Mouse (Mus musculus) thymus, postnatal 10 days (tissue): ENCODE measurements around the gene Trmt5.

Source experiments
- DNase-seq, 2 experiments: peaks; one replicate each; pipeline ENCODE4 v3.0.0; 2021; ENCODE audit warnings: low spot score in 2 of 2

The Trmt5 gene

GRCm38 (mm10) chr12:73269933-73270332, 16.6 kb downstream of the Trmt5 start:
- no peak for DNase-seq

- no peak for DNase-seq
Observed at GRCm38 (mm10) chr12:73269531-73269930, 17.0 kb downstream of the Trmt5 start.

GRCm38 (mm10) chr12:73268497-73268896, 18.0 kb downstream of the Trmt5 start:
- DNase-seq: no peak

- no peak for DNase-seq
Observed at GRCm38 (mm10) chr12:73266597-73266996, 19.9 kb downstream of the Trmt5 start.

GRCm38 (mm10) chr12:73265381-73265978, 21.0 kb downstream of the Trmt5 start:
- DNase-seq: no peak

- no peak for DNase-seq
Observed at GRCm38 (mm10) chr12:73260339-73260738, 26.2 kb downstream of the Trmt5 start.

- DNase-seq: no peak
Observed at GRCm38 (mm10) chr12:73259269-73259668, 27.2 kb downstream of the Trmt5 start.

GRCm38 (mm10) chr12:73255006-73255405, 31.5 kb downstream of the Trmt5 start:
- no peak for DNase-seq

- DNase-seq: no peak
Observed at GRCm38 (mm10) chr12:73245687-73246086, 40.8 kb downstream of the Trmt5 start.

GRCm38 (mm10) chr12:73241960-73242359, 44.5 kb downstream of the Trmt5 start:
- no peak for DNase-seq

GRCm38 (mm10) chr12:73232586-73232985, 53.9 kb downstream of the Trmt5 start:
- DNase-seq: no peak

GRCm38 (mm10) chr12:73231552-73231951, 55.0 kb downstream of the Trmt5 start:
- no peak for DNase-seq

- no peak for DNase-seq
Observed at GRCm38 (mm10) chr12:73230196-73230595, 56.3 kb downstream of the Trmt5 start.
